Mouse (Mus musculus) layer of hippocampus, adult 18-20 months (tissue): ENCODE measurements around the gene Ccdc58. TPM values are rescaled to one million over a fixed set of nuclear protein-coding genes. Genes with fewer than 3 reads are reported as not detected.
"Not testable (repeated sequence)": the region's sequence is repeated elsewhere in the genome, so short reads cannot be mapped to it uniquely, and the experiment has no call there.

Experiments
- DNase-seq, 2 experiments: peaks; one replicate each; pipeline ENCODE4 v3.0.0; 2022; ENCODE audit warnings: low spot score in 2 of 2
- long read RNA-seq: library from polyadenylated mRNA; stranded (forward); transcript quantifications from one replicate; pipeline ENCODE4 v2.0.0, GENCODE M21; 2021
- total RNA-seq, 2 experiments: library from RNA; stranded (reverse); gene quantifications; 2 replicates each; pipeline ENCODE4 v1.2.3; 2021

Gene Ccdc58
- 10 to 100 TPM; 18.8 to 21.2 TPM for total RNA-seq
- long read RNA-seq, partial matches to known transcripts = 0 of 6 reads
- long read RNA-seq, other reads (novel, unspliced or antisense) = 2 of 6 reads

GRCm38 (mm10) chr16:36071450-36072379 lies at the start of gene Ccdc58, which contains the start of gene Fam162a:
Gene Ccdc58 (plus strand): TSS chr16:36071685.
Gene Fam162a (minus strand): TSS chr16:36071594.
- DNase-seq = peak; percentile 85 to 95

GRCm38 (mm10) chr16:36028120-36028519 lies 43.4 kb upstream of the Ccdc58 start:
- DNase-seq = not testable (repeated sequence)

GRCm38 (mm10) chr16:36040640-36041624 lies 30.6 kb upstream of the Ccdc58 start, which contains the start of gene Wdr5b:
Gene Wdr5b (plus strand): TSS chr16:36041190.
- DNase-seq = peak; percentile 93 to 98

GRCm38 (mm10) chr16:36041625-36042020 lies 29.9 kb upstream of the Ccdc58 start:
- no peak for DNase-seq

GRCm38 (mm10) chr16:36043073-36043472 lies 28.4 kb upstream of the Ccdc58 start:
- DNase-seq = no peak

GRCm38 (mm10) chr16:36043964-36044363 lies 27.5 kb upstream of the Ccdc58 start:
- DNase-seq = no peak

- DNase-seq = no peak
These were observed 23.9 kb upstream of the Ccdc58 start for GRCm38 (mm10) chr16:36047538-36047937.

GRCm38 (mm10) chr16:36051491-36051890 lies 20.0 kb upstream of the Ccdc58 start:
- no peak for DNase-seq

- DNase-seq = no peak
These were observed 17.8 kb upstream of the Ccdc58 start for GRCm38 (mm10) chr16:36053524-36054275.

GRCm38 (mm10) chr16:36054920-36055319 lies 16.6 kb upstream of the Ccdc58 start:
- DNase-seq = no peak

- no peak for DNase-seq
These were observed 15.1 kb upstream of the Ccdc58 start for GRCm38 (mm10) chr16:36056416-36056815.

GRCm38 (mm10) chr16:36057933-36058475 lies 13.5 kb upstream of the Ccdc58 start:
- DNase-seq = no peak

- not testable (repeated sequence) for DNase-seq
These were observed 9.0 kb upstream of the Ccdc58 start for GRCm38 (mm10) chr16:36062534-36062933.

GRCm38 (mm10) chr16:36063315-36063714 lies 8.2 kb upstream of the Ccdc58 start:
- no peak for DNase-seq

- DNase-seq = no peak
These were observed 6.6 kb upstream of the Ccdc58 start for GRCm38 (mm10) chr16:36064904-36065303.

- DNase-seq = no peak
These were observed 3.8 kb upstream of the Ccdc58 start for GRCm38 (mm10) chr16:36067694-36068093.

- DNase-seq = no peak
These were observed 3.1 kb upstream of the Ccdc58 start for GRCm38 (mm10) chr16:36068356-36068755.

GRCm38 (mm10) chr16:36069819-36070575 lies 1.5 kb upstream of the Ccdc58 start:
- DNase-seq = no peak

- peak in 1 of 2 experiments; percentile 9 for DNase-seq
These were observed 425 bp upstream of the Ccdc58 start for GRCm38 (mm10) chr16:36071071-36071449.
